Mouse (Mus musculus): ENCODE measurements around the gene Cdk12.
"Not testable (repeated sequence)": the region's sequence is repeated elsewhere in the genome, so short reads cannot be mapped to it uniquely, and the experiment has no call there.

Gene Cdk12

GRCm38 (mm10) chr11:98202641-98203350 is at the start of gene Cdk12:
Gene Cdk12 (plus strand): TSS chr11:98203059.
- in situ Hi-C loops (cut with MboI, MseI) = no loop called here

GRCm38 (mm10) chr11:98155094-98155493 is 47.8 kb upstream of the Cdk12 start:
- in situ Hi-C loops (cut with MboI, MseI) = loop anchor here (25.0 kb wide), 1 partner anchor 857 kb away; the partner anchor contains the start of gene Top2a

- in situ Hi-C loops (cut with MboI, MseI) = loop anchor here (5.0 to 25.0 kb wide), 3 partner anchors 44 to 1214 kb away; partner anchors contain the start of gene Top2a
These were observed 34.5 kb upstream of the Cdk12 start for GRCm38 (mm10) chr11:98168400-98168799.

- in situ Hi-C loops (cut with MboI, MseI) = loop anchor here (5.0 kb wide), 1 partner anchor 55 kb away; no protein-coding TSS in a partner anchor
These were observed 20.7 kb upstream of the Cdk12 start for GRCm38 (mm10) chr11:98182149-98182548.

- in situ Hi-C loops (cut with MboI, MseI) = no loop called here
These were observed 15.0 kb upstream of the Cdk12 start for GRCm38 (mm10) chr11:98187640-98188395.

GRCm38 (mm10) chr11:98190820-98191219 is 12.0 kb upstream of the Cdk12 start:
- in situ Hi-C loops (cut with MboI, MseI) = no loop called here

- in situ Hi-C loops (cut with MboI, MseI) = no loop called here
These were observed 9.7 kb upstream of the Cdk12 start, which contains the start of gene Med1 for GRCm38 (mm10) chr11:98192901-98193805. Gene Med1 (minus strand): TSS chr11:98193293.

GRCm38 (mm10) chr11:98201791-98202640 is 843 bp upstream of the Cdk12 start:
- in situ Hi-C loops (cut with MboI, MseI) = no loop called here

GRCm38 (mm10) chr11:98203351-98203911 is 572 bp downstream of the Cdk12 start:
- in situ Hi-C loops (cut with MboI, MseI) = no loop called here

- in situ Hi-C loops (cut with MboI, MseI) = no loop called here
These were observed 1.1 kb downstream of the Cdk12 start for GRCm38 (mm10) chr11:98203931-98204421.

- in situ Hi-C loops (cut with MboI, MseI) = no loop called here
These were observed 2.6 kb downstream of the Cdk12 start for GRCm38 (mm10) chr11:98205463-98205862.

GRCm38 (mm10) chr11:98206281-98206680 is 3.4 kb downstream of the Cdk12 start:
- in situ Hi-C loops (cut with MboI, MseI) = not testable (repeated sequence)

GRCm38 (mm10) chr11:98209661-98210060 is 6.8 kb downstream of the Cdk12 start:
- in situ Hi-C loops (cut with MboI, MseI) = loop anchor here (5.0 kb wide), 1 partner anchor 42 kb away; no protein-coding TSS in a partner anchor

GRCm38 (mm10) chr11:98213311-98213710 is 10.5 kb downstream of the Cdk12 start:
- in situ Hi-C loops (cut with MboI, MseI) = loop anchor here (5.0 kb wide), 1 partner anchor 46 kb away; no protein-coding TSS in a partner anchor

GRCm38 (mm10) chr11:98226349-98226748 is 23.5 kb downstream of the Cdk12 start:
- in situ Hi-C loops (cut with MboI, MseI) = no loop called here

- in situ Hi-C loops (cut with MboI, MseI) = loop anchor here (5.0 to 10.0 kb wide), 2 partner anchors 56 to 1064 kb away; no protein-coding TSS in a partner anchor
These were observed 35.6 kb downstream of the Cdk12 start for GRCm38 (mm10) chr11:98238416-98238815.

GRCm38 (mm10) chr11:98238995-98239394 is 36.1 kb downstream of the Cdk12 start:
- in situ Hi-C loops (cut with MboI, MseI) = loop anchor here (5.0 to 10.0 kb wide), 2 partner anchors 57 to 1064 kb away; no protein-coding TSS in a partner anchor

GRCm38 (mm10) chr11:98242910-98243309 is 40.1 kb downstream of the Cdk12 start:
- in situ Hi-C loops (cut with MboI, MseI) = not testable (repeated sequence)

- in situ Hi-C loops (cut with MboI, MseI) = no loop called here
These were observed 41.6 kb downstream of the Cdk12 start for GRCm38 (mm10) chr11:98244415-98244814.

GRCm38 (mm10) chr11:98247325-98247724 is 44.5 kb downstream of the Cdk12 start:
- in situ Hi-C loops (cut with MboI, MseI) = no loop called here

All from T-helper 2 cell (primary cell).